Mouse (Mus musculus) left cerebral cortex, adult 2 months (tissue): ENCODE data around the gene 5730596B20Rik. TPM values are rescaled to one million over a fixed set of nuclear protein-coding genes. Genes with fewer than 3 reads are reported as not detected.

ENCODE experiments used
- DNase-seq, 2 experiments: peaks; one replicate each; pipeline ENCODE4 v3.0.0; 2021 to 2022; ENCODE audit warnings: low spot score in 2 of 2, mixed read lengths in 1 of 2; ENCODE audit errors: extremely low spot score in 1 of 2
- H3K27ac ChIP-seq: fragments of 200-600 bp; 2 replicates; pipeline ENCODE4 v1.8.1; 2022
- H3K4me3 ChIP-seq: fragments of 200-600 bp; 2 replicates; pipeline ENCODE4 v1.8.1; 2022
- CTCF ChIP-seq: fragments of 200-600 bp; IDR thresholded peaks from 2 replicates; pipeline ENCODE4 v1.8.1; 2022; ENCODE audit warnings: antibody characterized with exemption, mild to moderate bottlenecking, moderate library complexity
- intact Hi-C: fragments of 180-260 bp; cut with DNase I; formaldehyde crosslinking; loops from one replicate; pipeline ENCODE4 v1.15.1; 2025
- total RNA-seq, 2 experiments: library from RNA; stranded (reverse); gene quantifications; 2 replicates each; pipeline ENCODE4 v1.2.3; 2021

5730596B20Rik gene
- total RNA-seq, 2 experiments from 2014 or later: not detected

DNA sequence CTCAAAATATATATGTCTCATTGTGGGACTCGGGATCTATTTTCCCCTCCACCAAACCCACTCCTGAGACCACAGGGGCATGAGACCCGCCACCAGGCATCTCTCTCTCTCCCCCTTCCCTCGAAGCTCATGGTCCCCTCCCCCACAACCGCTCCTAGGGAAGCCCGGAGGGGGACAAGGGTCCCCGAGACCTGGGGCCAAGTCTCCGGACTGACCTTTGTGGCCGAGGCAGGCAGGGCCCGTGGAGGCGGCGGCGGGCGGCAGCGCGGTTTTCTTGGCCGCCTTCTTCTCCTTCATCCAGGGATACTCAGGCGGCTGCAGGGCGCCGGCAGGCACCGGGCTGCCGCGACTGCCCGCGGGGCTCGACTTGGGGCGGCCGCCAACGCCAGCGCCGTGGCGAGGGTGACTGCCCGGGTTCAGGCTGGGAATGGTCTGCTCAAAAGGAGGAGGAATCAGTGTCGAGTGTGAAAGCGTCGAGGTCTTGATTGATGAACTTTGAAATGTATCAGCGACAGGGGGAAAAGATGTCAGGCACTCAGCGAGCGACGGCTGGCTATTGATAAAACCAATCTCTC lies 13.2 kb upstream of the 5730596B20Rik start:
- no peak overlapping the region for H3K27ac ChIP-seq
- no peak for TF ChIP-seq CTCF
- intact Hi-C loops: loop anchor here (5.0 kb wide), 1 partner anchor 148 kb away; the partner anchor contains the start of gene Evx1
- H3K4me3 ChIP-seq: no peak overlapping the region
- no peak for DNase-seq

DNA sequence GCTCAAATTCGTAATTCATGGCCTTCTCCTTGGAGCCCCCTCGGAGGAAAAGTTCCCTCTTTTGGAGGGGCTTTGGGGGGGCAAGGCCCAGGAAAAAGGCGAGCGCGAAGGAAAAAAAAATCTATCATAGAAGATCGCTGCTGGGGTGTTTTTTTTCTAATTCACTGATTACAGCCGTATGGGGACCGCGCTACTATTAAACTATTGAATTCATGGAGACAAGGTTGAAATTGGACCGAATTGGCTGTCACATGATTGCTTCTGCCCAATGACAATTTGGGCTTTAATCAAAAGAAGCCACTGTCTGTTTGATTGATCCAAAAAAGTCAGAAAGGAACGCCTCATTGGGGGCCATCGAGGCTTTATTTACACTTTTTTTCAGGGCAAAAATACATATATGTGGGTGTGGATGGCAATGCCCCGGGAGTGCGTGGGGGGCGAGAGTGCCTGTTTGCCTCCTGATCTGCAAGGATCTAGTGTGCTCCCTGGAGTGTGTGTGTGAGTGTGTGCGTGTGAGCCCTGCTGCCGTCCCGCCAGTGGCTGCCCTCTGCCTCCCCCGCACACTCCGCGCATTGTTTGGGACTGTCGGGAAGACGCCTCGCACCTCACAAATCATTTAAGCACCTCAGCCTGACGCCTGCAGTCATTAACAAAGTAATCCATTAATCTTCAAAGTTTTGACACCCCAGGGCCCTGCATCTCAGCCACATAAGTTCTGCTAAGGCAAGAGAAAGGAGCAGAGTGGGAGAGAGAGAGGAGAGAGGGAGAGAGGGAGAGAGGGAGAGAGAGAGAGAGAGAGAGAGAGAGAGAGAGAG lies 12.5 kb upstream of the 5730596B20Rik start, which contains the start of gene Hoxa2:
Gene Hoxa2, minus strand, starts transcription at position 206 of the 815 bp plus-strand sequence.
- DNase-seq: no peak
- intact Hi-C loops: loop anchor here (5.0 kb wide), 2 partner anchors 147 to 988 kb away; partner anchors contain the start of gene Evx1
- Histone ChIP-seq H3K27ac (no peak within 1 kb of the TSS), H3K4me3 (no peak within 1 kb of the TSS)
- TF ChIP-seq CTCF: no peak

DNA sequence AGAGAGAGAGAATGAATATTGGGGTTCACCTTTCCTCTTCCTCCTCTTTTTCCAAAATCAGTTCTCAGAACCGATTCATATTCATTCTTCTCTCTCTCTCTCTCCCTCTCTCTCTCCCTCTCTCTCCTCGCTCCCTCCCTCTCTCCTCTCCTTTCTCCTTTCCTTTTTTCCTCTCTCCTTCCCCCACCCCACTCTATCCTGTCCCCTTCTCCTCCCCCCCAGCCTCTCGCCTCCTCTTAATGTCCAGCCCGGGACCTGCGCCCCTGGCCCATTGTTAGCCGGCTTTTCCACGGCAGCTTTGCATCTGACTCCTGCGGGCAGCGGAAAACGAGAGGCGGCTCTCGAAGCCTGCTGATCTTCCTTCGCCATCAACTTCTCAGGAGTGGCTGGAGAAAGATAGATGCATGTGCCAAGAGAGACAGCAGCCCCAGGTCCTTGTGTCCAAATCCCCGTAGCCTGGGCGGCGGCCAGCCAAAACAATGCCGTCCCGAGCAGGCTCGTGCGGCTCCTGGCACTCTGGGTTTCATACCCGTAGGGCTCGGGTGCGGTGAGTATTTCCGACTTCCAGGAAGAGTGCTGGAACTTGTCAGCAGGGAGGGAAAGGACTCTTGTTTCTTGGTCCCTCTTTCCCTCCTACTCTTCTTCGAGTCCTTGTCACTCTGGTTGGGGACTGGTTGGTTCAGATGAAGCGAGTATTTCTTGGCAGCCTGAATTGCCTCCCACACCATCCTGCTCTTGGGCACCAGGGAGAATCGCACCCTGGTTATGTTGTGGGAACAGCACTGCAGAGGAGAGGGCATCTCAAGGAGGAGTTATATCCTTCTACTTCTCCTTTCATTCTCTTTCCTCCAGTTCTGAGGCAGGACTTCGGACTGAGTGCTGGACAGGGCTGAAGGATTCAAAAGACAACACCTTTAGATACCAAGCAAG lies 11.6 kb upstream of the 5730596B20Rik start:
- intact Hi-C loops: loop anchor here (5.0 kb wide), 1 partner anchor 988 kb away; no protein-coding TSS in a partner anchor
- no peak for TF ChIP-seq CTCF
- DNase-seq: no peak
- Histone ChIP-seq H3K27ac (no peak overlapping the region), H3K4me3 (no peak overlapping the region)

DNA sequence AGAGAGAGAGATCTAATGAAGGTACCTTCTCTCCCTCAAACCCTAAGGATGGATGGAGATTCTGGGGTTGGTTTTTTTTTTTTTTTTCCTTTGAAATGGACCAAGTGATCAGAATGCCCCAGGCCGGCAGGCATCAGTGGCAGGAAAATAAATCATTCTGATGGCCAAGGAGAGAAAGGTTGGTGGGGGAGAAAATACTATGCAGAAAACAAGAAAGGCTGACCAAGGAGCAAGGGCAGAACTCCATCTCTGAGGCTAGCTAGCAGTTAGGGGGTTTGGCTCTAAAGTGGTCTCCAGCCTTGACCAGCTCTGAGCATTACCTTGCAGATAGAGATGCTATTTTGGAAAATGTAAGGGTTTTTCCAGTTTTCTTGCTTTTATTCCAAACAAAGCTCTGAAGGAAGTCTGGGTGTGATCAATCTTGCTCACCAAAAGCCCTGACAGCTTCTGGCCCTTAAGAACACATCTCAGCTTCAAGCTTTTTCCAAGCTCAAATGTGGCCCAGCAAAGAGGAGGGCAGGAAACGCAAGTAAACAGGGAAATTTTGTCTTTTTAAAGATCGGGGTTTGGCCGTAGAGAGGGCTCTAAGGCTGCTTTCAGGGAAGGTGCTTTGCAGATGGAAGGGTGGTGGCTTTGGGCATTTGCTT lies 10.7 kb upstream of the 5730596B20Rik start:
- no peak for TF ChIP-seq CTCF
- no peak for DNase-seq
- Histone ChIP-seq H3K27ac (no peak overlapping the region), H3K4me3 (no peak overlapping the region)
- intact Hi-C loops: loop anchor here (5.0 kb wide), 1 partner anchor 989 kb away; no protein-coding TSS in a partner anchor

DNA sequence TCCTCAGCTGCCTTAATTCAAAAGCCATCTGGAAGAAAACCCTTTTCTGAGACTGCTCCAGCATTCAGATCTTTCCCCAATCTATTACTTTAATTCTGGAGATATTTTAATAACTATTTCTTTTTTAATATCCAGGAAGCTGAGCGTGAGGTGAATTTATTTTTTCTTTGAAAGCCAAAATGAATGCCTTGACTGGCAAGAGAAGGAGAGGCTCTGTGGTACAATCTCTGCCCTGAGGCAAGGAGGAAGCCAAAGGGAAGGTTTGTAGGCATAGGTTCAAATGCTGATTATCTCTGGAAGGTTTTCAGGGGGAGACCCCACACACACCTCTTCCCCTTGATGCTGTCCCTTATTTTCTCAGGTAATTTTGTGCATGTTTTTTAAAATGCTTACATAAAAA lies 10.1 kb upstream of the 5730596B20Rik start:
- intact Hi-C loops: loop anchor here (5.0 kb wide), 1 partner anchor 990 kb away; no protein-coding TSS in a partner anchor
- no peak overlapping the region for H3K4me3 ChIP-seq
- H3K27ac ChIP-seq: no peak overlapping the region
- TF ChIP-seq CTCF: no peak
- DNase-seq: no peak

DNA sequence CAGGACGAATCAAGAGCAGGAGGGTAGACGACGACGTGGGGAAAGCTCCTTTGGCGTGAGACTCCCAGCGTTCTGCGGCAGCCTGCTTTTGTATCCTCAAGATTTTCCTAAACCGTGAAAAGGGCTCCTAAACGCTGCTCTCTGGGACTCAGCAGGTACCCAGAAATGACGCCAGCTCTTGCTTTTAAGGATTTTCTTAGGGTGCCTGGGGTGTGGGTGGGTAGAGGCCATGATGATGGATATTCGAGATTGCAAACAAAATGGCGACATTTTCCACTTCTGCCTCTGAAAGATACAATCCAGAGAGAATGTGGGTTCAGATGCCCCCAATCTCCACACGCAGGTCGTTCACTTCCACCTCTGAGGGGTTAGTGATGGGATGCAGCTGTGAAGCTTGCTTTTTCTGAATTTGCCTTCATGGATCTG lies 9.5 kb upstream of the 5730596B20Rik start:
- Histone ChIP-seq H3K27ac (no peak overlapping the region), H3K4me3 (no peak overlapping the region)
- TF ChIP-seq CTCF: no peak
- DNase-seq: no peak
- intact Hi-C loops: loop anchor here (5.0 kb wide), 1 partner anchor 990 kb away; no protein-coding TSS in a partner anchor

DNA sequence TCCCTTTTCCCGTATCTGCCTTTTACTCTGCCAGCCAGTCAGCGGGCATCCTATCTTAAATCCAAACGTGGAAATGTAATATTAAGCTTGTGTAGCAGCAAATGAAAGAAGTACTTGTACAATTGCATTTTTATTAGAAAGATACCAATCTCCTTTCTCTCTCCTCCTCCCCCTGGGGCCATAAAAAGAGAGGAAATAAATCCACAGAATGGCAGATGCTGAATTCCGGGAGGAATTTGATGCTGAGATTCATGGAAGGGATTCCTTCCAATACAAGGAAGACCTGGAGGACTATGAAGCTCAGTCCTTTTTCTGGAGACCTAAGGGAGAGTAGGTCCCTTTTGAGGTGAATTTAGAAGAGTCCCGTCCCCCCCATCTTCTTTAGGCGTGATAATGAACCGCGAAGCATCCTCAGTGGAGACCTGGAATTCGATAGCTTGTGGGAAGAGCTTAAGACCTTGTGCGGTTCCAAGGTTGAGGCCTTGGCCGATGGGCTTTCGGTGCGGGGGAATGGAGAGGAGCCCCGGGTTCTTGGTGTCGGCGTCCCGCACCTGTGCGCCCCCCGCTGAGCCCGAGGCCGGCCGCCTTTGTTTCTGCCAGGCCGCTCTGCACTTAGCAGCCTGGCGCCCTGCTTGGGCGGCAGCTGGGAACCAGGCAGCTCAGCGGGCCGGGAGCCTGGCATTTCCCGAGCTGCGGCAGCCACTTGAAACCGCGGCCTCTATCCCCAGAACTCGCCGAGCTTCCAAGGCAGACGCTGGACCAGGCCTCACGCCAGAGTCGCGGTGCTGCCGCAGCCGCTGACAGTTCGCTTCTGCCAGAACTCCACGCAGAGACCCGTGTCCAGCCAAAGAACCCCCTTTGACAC lies 8.9 kb upstream of the 5730596B20Rik start:
- Histone ChIP-seq H3K27ac (no peak overlapping the region), H3K4me3 (no peak overlapping the region)
- TF ChIP-seq CTCF: no peak
- no peak for DNase-seq
- intact Hi-C loops: loop anchor here (5.0 kb wide), 1 partner anchor 991 kb away; no protein-coding TSS in a partner anchor

DNA sequence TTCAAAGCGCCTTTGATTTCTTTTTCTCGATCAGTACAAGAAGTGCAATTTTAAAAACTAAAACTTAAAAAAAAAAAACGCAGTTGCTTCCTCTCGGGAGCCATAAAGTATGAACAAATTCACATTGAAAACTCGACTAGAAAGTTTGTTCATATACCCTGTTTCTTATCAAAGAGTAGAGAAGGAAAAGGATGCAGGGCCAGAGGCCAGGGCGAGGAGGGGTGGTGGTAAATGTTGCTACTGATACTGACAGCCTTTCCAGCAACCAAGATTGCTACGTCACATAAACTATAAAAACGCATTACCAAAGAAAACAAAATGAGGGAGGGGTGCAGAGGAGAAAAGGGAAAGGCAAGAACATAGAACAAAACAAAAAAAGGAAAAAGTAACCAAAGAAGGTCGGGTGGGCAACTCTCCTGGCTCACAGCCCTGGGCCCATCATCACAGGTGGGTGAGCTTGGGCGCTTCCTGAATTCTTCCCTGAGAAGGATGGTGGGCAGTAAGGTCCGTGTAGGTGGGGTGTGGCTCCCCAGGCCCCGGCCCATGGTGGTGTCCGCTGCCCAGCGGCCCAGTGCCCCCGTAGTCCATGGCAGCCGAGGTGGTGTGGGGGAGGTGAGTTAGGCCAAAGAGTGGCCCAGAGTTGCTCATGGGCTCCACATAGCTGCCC lies 7.7 kb upstream of the 5730596B20Rik start:
- DNase-seq: no peak
- no peak overlapping the region for H3K4me3 ChIP-seq
- intact Hi-C loops: loop anchor here (5.0 kb wide), 1 partner anchor 992 kb away; no protein-coding TSS in a partner anchor
- no peak for TF ChIP-seq CTCF
- H3K27ac ChIP-seq: no peak overlapping the region

DNA sequence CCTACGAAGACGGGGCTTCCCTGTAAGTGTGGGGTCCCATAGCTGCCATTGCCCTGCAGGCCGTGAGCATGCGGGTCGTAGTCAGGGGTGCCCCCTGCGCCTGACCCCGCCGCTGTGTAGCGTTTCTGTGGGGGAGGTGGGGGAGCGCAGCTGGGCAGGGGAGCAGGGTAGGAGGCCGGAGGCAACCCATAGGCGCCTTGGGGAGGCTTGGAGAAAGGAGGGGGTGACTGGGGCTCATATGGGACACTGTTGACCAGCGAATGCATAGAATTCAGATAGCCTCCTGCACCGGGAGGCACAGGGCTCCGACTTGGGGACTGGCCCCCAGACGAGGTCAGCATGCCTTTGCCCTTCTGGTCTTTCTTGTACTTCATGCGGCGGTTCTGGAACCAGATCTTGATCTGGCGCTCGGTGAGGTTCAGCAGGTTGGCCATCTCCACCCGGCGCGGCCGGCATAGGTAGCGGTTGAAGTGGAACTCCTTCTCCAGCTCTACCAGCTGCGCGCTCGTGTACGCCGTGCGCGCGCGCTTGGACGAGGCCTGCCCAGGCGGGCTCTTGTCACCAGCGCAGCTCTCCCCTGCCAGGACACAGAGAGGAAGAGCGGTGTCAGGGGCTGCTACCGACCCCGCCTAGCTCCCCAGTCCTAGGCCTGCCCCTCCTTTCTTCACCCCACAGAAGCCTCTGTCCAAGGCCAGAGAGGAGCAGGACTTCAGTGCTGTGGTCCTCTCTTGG lies 7.0 kb upstream of the 5730596B20Rik start:
- no peak for TF ChIP-seq CTCF
- Histone ChIP-seq H3K27ac (no peak overlapping the region), H3K4me3 (no peak overlapping the region)
- intact Hi-C loops: no loop called here
- no peak for DNase-seq
